Mouse (Mus musculus) adrenal gland, postnatal 0 days (tissue): Measurements from ENCODE around the gene Tspyl3. TPM values are rescaled to one million over a fixed set of nuclear protein-coding genes. Genes with fewer than 3 reads are reported as not detected.

Experiments used
- polyA plus RNA-seq: library from polyadenylated mRNA; unstranded; fragments of >200 nt; fragmentation: Nextera tagmentation; extraction: Ambion mirVana; gene quantifications from 2 replicates; pipeline ENCODE4 v1.2.1, GENCODE M21; 2015

The Tspyl3 gene
- 8.2 and 8.7 TPM in 2 replicates for polyA plus RNA-seq

GRCm38 (mm10) chr2:153224946-153225594 lies at the start of gene Tspyl3:
Tspyl3 (minus strand) TSS chr2:153225441.

GRCm38 (mm10) chr2:153241250-153242014 lies 16.2 kb upstream of the Tspyl3 start, which contains the start of the genes Plagl2 and Pofut1:
Plagl2 (minus strand) TSS chr2:153241426.
Pofut1 (plus strand) TSS chr2:153241533.

Other genes with a start within 250 kb of the Tspyl3 start
- 166 and 192 TPM in 2 replicates for gene Pdrg1, start 210.0 kb downstream of the Tspyl3 start, polyA plus RNA-seq
- 0.26 and 0.54 TPM in 2 replicates for gene Xkr7, start 193.6 kb downstream of the Tspyl3 start, polyA plus RNA-seq
- gene Ccm2l, start 159.5 kb downstream of the Tspyl3 start, polyA plus RNA-seq: 0.60 and 2.6 TPM in 2 replicates
- 6.3 and 7.4 TPM in 2 replicates for gene Hck, start 117.0 kb downstream of the Tspyl3 start, polyA plus RNA-seq
- gene Tm9sf4, start 64.1 kb downstream of the Tspyl3 start, polyA plus RNA-seq: 41.1 and 61.7 TPM in 2 replicates
- 3.8 and 4.8 TPM in 2 replicates for gene Plagl2, start 16.0 kb upstream of the Tspyl3 start, polyA plus RNA-seq
- 3.7 and 6.1 TPM in 2 replicates for gene Pofut1, start 16.1 kb upstream of the Tspyl3 start, polyA plus RNA-seq
- gene Kif3b, start 66.0 kb upstream of the Tspyl3 start, polyA plus RNA-seq: 5.9 and 7.0 TPM in 2 replicates
- gene Asxl1, start 120.4 kb upstream of the Tspyl3 start, polyA plus RNA-seq: 8.8 and 11.0 TPM in 2 replicates